Mouse (Mus musculus): ENCODE data around the gene Supv3l1. TPM values are rescaled to one million over a fixed set of nuclear protein-coding genes. Genes with fewer than 3 reads are reported as not detected.
"Not testable (repeated sequence)": the region's sequence is repeated elsewhere in the genome, so short reads cannot be mapped to it uniquely, and the experiment has no call there.

Gene Supv3l1
- total RNA-seq (2021): 10 to 100 TPM; 14.2 to 16.0 TPM
- long read RNA-seq, experiment 1, transcript Supv3l1-201 (15 exons, 2,604 nt): major isoform, 14 of 20 reads
- long read RNA-seq, experiment 1, partial matches to known transcripts: 1 of 20 reads
- long read RNA-seq, experiment 1, other reads (novel, unspliced or antisense): 5 of 20 reads
- long read RNA-seq, experiment 2, transcript Supv3l1-201 (15 exons, 2,604 nt): major isoform, 23 of 24 reads
- long read RNA-seq, experiment 2, partial matches to known transcripts: 0 of 24 reads
- long read RNA-seq, experiment 2, other reads (novel, unspliced or antisense): 1 of 24 reads

DNA sequence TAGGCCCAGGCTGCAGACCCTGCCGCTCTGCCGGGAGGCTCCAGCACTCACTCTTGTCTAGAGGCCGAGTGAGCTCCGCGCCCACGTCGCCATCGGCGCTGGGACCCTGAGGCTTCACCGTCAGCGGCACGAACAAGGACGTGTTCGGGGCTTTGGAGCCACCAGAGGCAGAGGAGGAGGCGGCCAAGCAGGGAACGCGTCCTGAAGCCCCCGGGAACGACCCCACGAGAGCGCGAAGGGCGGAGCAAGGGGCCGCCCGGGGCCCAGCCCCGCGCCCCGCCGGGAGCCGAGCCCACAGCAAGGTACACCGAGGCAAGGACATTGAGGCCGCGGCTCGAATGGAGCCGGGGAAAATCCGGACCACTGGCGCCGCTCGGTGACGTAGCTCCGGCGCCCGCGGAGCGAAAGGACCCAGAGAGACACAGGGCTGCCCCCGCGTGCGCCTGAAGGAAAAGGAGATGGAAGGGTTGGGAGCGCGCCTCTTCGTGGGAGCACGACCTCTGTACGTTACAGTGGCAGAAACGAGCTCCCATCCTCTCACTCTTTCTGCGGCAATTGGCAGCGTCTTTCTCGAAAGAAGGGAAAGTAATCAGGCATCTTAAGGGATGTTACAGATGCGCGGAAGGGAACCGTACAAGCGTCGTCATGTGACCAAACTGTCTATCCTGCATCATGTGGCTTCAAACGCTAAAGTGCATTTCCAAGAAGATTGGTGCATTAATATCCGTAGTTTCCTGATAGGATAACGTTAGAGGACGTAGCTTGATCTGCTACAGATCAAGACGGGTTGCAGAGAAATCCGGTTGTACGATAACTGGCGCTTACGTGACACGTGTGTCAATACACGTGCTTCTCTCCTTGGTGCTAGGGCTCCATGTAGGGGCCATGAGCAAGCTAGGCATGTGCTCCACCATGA, at the start of gene Supv3l1, which contains the start of gene 4930507D05Rik:
Supv3l1 (minus strand) TSS at position 375 of the 916 bp plus-strand sequence.
4930507D05Rik (plus strand) TSS at position 126 of the 916 bp plus-strand sequence.
- peak; percentile 92 for DNase-seq (ENCODE audit: low spot score)

DNA sequence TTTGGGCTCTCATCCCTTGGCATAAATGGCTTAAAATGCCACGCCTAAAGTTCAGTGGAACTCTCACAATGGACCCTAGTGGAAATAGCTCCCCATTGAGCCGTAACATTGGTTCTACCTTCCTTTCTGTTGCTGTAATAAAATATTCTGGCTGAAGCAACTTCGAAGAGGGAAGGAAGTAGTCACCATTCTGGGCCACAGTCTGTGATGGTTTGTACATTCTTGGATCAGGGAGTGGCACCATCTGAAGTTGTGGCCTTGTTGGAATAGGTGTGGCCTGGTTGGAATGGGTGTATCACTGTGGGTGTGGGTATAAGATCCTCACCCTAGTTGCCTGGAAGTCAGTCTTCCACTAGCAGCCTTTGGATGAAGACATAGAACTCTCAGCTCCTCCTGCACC, 42.1 kb upstream of the Supv3l1 start:
- DNase-seq (ENCODE audit: low spot score): not testable (repeated sequence)

DNA sequence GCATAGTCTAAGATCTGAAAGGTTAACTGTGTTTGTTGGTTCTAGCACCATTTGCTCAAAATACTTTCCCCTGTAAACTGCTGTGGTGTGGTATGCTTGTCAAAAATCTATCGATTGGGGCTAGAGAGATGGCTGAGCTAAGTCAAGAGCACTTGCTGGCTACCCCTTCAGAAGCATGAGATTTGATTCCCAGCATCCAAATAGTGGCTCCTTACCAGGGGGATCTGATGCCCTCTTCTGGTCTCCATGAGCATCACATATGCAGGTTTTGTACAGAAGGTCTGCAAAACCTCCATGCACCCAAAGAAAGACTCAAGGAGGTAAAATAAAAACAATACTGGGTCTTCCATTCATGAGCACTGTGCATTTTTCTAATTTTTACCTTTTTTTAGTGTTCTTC, 38.7 kb upstream of the Supv3l1 start:
- peak; percentile 59 for DNase-seq (ENCODE audit: low spot score)

DNA sequence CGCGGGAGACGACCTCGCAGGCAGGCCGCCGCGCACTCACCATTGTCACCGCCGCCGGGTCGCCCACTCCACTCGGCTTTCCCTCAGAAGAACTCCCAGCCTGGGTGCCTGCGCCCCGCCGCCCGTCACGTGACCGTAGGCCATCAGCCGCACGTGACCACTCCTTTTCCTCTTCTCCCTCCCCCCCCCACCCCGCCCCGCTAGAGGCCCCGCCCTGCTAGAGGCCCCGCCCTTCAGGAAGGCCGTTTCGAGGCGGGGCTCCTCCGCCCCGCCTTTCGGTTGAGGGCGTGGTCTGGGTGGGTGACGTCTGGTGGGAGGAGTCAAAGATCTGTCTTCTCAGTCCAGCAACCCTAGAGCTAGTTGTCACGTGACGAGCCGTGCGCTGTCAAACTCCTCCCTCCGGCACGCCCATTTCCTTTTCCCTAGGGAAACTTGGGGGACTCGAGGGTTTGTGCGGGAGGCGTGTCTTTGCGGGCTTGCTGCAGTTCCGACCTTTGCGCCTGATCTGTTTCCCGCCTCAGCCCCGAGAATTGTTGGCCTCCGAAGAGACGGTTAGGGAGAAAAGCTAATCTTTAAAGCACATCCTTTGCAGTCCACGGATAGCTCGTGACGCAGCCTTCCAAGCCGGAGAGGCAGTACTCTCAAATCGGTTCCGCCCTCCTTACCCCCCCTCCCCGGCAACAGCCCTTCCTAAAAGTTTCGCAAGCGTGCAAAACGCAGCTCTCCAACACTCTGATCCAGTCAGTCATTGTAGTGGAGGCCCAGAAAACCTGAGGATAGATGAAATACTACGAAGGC, 37.3 kb upstream of the Supv3l1 start, which contains the start of gene Vps26a:
Vps26a (minus strand) TSS at position 188 of the 798 bp plus-strand sequence.
- DNase-seq (ENCODE audit: low spot score): peak; percentile 100

DNA sequence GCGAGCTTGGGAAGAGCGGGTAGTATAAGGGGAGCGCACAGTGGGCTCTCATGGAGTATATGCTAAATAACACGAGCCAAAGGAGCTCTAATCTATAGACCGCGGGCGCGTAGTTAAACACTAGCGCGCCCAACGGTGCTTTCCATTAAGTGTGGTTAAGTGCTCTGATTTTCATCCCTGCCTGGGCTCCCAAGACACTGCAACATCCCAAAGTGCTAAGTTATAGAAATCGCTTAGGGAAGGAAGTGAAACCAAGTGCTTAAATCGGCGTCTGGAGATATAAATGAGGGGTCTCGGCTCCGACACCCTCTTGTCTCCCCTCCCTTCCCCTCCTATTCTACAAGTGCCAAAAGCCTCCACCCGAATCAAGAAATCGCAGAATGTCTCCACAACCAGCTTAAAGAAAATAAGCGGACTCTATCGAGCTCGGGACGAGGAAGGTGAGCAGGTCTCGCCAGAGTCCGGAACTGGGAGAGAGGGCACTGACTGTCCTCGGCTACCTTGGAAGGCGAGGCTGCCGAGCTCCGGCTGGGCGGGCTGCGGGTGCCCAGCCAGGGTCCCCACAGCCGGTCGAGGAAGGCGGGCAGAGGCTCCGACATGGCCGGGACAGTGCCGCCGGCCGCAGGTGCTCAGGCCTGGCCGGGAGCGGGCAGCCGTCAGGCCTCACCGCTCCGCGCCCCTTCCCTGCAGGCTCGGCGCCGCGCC, 36.5 kb upstream of the Supv3l1 start:
- no peak for DNase-seq (ENCODE audit: low spot score)

DNA sequence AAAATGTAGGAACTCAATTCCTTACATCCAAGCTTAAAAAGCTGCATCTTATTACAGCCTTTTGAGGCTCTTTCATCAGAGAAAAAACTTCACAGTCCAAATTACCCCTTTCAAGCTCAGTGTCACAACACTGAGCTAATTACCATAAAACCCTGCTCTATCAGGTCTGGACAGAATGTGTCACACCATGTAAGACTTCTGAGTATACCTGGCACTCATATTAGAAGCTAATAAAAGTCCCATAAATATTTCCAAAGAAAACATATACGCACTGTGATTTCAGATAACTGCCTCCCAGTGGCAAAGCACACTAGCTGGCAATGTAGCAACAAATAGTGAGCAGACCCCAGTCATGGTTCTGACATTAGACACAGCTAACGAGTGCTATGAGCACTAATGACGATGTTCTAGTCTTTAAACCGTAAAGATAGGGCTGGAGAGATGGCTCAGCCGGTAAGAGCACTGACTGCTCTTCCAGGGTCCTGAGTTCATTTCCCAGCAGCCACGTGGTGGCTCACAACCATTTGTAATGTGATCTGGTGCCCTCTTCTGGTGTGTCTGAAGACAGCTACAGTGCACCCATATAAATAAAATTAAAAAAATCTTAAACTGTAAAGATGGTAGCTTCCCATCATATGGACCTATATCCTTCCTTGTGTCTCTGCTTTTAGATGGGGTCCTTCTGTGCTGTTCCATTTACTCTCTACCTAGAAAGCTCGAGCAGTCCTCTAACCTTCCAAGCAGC, 31.7 kb upstream of the Supv3l1 start:
- DNase-seq (ENCODE audit: low spot score): no peak

DNA sequence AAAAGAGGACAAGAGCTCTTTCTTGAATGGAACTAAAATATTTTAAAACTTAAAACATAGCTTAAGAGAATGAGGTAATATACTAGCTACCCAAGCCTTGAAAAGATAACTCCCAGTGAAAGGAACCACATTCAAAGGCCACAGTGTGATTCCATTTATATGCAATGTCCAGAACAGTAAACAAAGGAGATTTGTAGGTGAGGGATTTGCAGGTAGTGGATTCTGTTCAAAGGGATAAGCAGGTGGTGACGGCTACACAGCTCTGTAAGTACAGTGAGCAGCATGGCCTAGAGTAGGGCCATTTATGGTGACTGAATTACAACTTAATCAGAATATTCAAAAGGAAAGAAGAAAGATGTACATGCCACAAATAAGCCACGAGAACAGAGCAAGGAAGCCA, 27.4 kb upstream of the Supv3l1 start:
- DNase-seq (ENCODE audit: low spot score): no peak

DNA sequence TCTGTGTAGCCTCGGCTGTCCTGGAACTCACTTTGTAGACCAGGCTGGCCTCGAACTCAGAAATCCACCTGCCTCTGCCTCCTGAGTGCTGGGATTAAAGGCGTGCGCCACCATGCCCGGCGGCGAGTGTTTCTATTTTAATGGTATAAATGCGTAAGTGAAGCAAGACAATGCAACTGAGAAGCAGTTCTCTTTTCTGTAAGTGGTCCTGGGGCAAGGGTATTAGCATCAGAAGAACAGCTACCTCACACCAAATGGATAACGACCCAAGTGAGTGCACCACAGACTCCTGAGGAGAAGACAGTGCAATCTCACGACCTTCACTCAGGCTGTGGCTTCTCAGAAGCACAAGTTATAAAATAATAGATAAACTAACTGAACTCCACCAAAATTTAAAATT, 25.4 kb upstream of the Supv3l1 start:
- DNase-seq (ENCODE audit: low spot score): no peak

DNA sequence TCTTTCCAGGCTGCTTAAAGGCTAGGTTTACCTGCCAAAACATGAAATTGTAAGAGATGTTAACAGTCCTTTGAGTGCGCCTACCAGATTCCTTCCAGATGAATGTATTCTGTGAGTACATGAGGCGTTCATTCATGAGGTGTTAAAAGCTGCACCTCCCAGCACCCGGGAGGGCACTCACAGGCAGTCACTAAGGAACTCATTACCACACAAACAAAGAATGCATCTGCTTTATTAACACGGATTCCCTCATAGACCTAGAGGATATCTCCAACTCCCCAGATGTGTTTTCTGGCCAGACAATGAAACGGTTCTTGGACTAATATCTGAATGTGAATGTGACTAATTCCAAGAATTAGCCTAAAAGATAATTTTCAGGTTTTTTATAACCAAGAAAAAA, 21.6 kb upstream of the Supv3l1 start:
- no peak for DNase-seq (ENCODE audit: low spot score)

DNA sequence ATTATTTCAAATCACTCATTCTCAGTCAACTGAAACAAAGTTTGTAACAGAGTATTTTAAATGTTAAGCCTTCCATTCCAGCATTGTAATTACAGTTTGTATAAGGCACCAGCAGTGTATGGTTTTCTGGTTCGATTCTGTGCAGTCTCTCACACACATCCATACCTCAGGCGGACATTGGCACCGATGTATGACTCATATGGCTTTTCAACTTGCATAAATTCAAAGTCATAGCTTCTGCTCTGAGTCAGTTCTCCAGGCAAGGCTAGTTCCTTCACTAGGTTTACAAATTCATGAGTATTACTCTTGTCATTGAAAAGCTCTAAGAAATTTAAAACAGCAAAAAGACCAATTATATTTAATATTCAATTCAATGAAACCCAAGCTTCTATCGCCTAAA, 20.2 kb upstream of the Supv3l1 start:
- DNase-seq (ENCODE audit: low spot score): no peak

DNA sequence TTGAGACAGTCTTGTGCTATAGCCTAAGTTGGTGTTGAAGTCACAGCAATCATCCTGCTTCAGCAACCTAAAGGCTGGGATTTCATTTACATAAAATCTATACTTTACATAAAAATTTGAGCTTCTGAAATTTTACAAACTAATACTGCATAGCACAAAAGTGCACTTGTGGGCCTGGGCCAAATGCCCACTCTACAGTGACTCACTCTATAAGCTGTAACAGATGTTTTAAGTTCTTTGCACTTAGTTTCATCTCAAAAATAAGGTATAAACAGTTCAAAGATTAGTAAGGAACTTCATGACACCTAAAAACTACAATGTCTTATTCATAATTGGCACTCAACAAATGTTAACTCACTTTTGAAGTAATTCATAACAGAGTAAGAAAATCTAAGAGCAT, 11.8 kb upstream of the Supv3l1 start:
- DNase-seq (ENCODE audit: low spot score): no peak

DNA sequence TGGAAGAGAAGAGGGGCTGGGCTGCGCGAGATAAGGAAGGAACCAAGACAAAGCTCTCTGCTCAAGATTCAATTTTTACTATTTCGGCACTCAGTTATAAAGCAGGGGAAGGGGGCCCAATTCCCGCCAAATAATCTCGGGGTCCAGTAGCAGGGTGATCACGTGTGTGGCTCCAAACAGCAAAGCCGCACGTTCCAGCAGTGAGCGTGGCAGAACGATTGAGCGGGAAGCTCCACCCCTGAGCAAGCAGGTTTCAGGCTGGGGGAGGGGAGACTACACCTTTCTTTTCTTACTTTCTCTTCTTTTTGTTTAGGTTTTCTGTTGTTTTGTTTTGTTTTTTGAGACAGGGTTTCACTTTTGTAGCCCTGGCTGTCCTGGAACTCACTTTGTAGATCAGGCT, 2.5 kb upstream of the Supv3l1 start:
- not testable (repeated sequence) for DNase-seq (ENCODE audit: low spot score)

DNA sequence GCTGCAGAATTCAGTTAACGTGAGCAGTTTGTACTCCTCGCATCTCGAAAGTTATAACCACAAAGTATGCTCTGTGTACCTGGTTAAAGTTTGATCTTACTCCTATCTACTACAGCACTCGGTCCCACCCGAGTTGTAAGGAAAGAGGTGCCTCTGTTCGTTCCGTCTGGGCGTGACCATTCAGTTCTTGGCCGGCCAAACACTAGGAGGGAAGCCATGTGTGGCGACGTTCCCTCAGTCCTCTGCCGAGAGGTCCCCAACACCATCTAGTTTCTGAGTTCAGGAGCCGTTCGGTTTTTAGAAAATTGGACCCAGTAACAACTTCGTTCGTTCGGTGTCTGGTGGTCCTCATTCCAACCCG, 722 bp upstream of the Supv3l1 start:
- DNase-seq (ENCODE audit: low spot score): no peak

DNA sequence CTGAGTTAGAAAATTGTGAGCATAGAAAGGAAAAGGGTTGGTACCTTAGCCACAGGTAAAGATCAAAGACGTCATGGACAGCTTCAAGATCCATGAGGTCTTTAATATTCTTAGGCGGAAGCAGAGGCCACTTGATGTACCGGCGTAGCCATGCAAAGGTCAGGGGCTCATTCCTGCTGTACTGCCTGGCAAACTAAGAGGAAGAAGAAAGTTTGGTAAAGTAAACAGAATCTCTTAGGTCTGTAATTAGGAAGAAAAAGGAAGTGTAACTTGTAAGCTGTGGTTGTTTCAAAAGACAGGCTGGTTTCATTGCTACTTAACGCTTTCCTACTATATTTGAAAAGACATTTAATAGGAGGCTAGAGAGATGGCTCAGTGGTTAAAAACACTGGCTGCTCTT, 19.1 kb downstream of the Supv3l1 start:
- no peak for DNase-seq (ENCODE audit: low spot score)

DNA sequence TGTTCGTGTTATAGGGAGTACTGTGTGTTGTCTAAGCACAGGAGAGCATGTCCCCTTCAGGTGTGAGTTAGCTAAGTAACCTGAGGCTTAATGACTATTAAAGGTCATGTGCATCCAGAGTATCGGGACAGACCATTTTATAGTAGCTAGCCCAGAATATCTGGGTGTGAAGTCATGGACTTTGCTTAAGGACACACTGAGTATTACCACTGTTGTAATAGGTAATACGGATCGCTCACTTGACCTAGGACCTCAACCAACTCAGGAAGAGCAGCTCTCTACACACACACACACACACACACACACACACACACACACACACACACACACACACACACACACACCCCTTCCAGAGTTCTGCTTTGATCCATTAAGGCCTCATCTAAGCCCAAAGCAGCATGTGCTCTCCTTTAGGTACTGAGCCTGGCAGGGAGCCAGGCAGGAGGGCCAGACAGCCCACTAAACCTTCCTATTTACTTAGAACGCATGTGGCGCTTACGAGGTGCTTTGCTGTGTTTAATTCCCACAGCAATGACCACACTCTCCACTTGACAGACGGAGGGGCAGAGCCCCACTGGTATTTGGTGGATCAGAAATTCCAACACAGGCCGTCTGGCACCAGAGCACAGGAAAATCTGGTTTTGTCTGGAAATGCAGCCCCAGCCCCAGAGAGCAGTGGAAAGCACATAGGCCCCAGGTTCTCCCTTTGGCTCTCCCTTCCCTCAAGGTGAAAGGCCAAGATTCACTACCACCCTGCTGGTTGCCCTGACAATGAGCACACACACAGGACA, 24.3 kb downstream of the Supv3l1 start:
- no peak for DNase-seq (ENCODE audit: low spot score)

DNA sequence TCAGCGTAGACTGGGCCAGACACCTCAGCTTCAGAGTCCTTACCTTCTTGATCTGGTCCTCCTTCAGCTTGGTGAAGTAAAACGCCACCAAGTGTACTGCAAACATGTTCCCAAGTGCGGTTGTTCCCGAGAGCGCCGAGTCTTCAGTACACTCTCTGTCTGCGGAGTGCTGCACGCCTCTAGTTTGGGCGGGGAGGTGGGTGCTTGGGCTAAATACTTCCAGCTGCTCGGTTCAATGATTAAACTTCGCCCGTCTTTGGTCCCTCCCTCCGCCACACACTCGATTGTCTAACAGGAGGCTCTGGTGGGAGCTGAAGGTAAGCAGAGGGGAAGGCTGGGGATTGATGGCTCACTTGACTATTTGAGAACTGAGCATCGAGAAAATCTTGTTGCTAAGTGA, 27.3 kb downstream of the Supv3l1 start, which contains the start of gene Hkdc1:
Hkdc1 (minus strand) TSS at position 237 of the 400 bp plus-strand sequence.
- no peak for DNase-seq (ENCODE audit: low spot score)

DNA sequence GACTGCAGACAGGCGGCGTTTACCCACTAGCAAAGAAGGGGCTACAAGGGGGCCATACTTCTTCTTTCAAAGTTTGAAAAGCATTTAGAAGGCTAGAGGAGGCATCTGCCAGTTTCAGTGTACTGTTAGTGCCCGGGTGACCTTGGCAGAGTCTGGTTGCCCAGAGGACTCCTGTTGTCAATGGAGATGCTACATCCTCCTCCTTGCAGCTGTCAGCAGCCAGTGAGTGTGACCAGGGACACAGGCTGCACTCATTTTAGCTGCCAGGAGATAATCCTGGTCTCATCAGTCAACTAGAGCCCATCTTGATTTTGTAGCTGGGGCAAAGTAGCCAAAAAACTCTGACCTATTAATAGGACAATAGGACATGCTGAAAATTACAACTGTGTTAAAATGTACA, 28.4 kb downstream of the Supv3l1 start:
- no peak for DNase-seq (ENCODE audit: low spot score)

DNA sequence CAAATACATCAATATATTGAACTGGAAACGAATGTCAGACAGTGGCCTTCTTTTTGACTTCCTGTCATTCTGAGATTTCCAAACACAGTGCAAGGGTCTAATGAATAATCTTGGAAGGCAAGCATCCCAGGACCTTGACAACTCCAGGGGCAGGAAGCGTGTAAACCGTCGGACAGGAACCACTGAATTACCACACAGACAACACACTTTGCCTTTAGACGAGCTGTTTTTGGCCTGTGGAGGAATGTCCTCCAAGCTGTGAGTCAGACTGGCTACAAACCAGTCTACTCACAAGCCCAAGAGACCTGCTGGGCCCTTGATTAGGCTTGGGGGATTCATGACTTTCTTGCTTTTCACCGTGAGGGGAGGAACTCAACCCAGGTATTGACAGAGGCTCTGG, 29.1 kb downstream of the Supv3l1 start:
- DNase-seq (ENCODE audit: low spot score): no peak

DNA sequence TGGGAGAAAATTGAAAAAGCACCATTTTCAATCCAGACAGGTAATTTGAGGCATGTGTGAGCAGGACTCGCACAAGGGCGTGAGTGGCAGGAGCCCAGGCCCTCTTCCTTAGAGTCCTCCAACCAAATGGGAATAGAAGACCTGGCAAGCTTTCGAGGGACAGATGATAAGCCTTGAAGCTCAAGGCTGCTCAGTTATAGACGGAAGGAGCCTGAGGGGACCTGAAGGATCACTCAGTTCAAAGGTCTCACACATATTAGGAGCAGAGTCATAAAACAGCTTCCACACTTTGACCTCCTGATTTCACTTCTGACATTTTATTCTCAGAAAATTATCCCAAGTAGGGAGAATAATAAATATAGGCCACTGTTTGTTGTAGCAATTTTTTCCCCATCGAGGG, 30.1 kb downstream of the Supv3l1 start:
- DNase-seq (ENCODE audit: low spot score): no peak
